Mouse (Mus musculus) small intestine, adult 2 months (tissue): Measurements from ENCODE around the gene Phactr2.

Experiments
- CTCF ChIP-seq: fragments of 200-500 bp; IDR thresholded peaks from 2 replicates; pipeline ENCODE4 v1.5.1; 2012; ENCODE audit warnings: low read depth, mild to moderate bottlenecking, control low read depth, inconsistent platforms, low read length, moderate library complexity, mixed read lengths; ENCODE audit not compliant: insufficient replicate concordance, insufficient read length; ENCODE audit errors: extremely low read depth
- POLR2A ChIP-seq: fragments of 200-500 bp; IDR thresholded peaks from 2 replicates; pipeline ENCODE4 v1.6.1; 2012; ENCODE audit warnings: low read depth, mild to moderate bottlenecking, control low read depth, inconsistent platforms, low read length, moderate library complexity

GRCm38 (mm10) chr10:13377895-13378294 lies 96.3 kb downstream of the Phactr2 start:
- no peak for TF ChIP-seq POLR2A
- TF ChIP-seq CTCF, result no peak
